Mouse (Mus musculus) erythroblast, embryonic 14.5 days (primary cell): ENCODE results near the gene Edn1. TPM values are rescaled to one million over a fixed set of nuclear protein-coding genes. Genes with fewer than 3 reads are reported as not detected.

Experiments used
- H3K27me3 ChIP-seq: 2 replicates; pipeline ENCODE4 v1.6.1; 2012; ENCODE audit warnings: inconsistent platforms; ENCODE audit not compliant: control insufficient read depth
- H3K36me3 ChIP-seq: 2 replicates; pipeline ENCODE4 v1.6.1; 2012; ENCODE audit warnings: mild to moderate bottlenecking, inconsistent platforms; ENCODE audit not compliant: control insufficient read depth
- H3K4me1 ChIP-seq: 2 replicates; pipeline ENCODE4 v1.6.1; 2012; ENCODE audit warnings: inconsistent platforms; ENCODE audit not compliant: control insufficient read depth
- H3K4me3 ChIP-seq: replicated peaks from 2 replicates; pipeline ENCODE3; 2012; ENCODE audit warnings: moderate library complexity, mild to moderate bottlenecking, inconsistent platforms
- H3K9me3 ChIP-seq: 2 replicates; pipeline ENCODE4 v1.6.1; 2012; ENCODE audit warnings: low read length, inconsistent platforms, mixed read lengths; ENCODE audit not compliant: control insufficient read depth
- GATA1 ChIP-seq: IDR thresholded peaks from 2 replicates; pipeline ENCODE4 v1.6.1; 2012; ENCODE audit warnings: low read length, inconsistent platforms, mixed read lengths
- TAL1 ChIP-seq: IDR thresholded peaks from 3 replicates; pipeline ENCODE4 v1.6.1; 2012; ENCODE audit warnings: low read length, inconsistent platforms, mixed read lengths
- polyA plus RNA-seq: library from polyadenylated mRNA; stranded (reverse); fragments of >175 nt; gene quantifications from 2 replicates; pipeline ENCODE4 v1.2.3, GENCODE M21; 2012

Gene Edn1
- polyA plus RNA-seq, 1 experiment = not detected

- no peaks in the 10 kb centered on the region for H3K4me1 ChIP-seq
- no peaks in the 10 kb centered on the region for H3K36me3 ChIP-seq
- no peak for TF ChIP-seq GATA1
- TF ChIP-seq TAL1 = no peak
- H3K4me3 ChIP-seq = no peak overlapping the region
- H3K27me3 ChIP-seq = no peaks in the 10 kb centered on the region
- H3K9me3 ChIP-seq = no peaks in the 10 kb centered on the region
Observed at GRCm38 (mm10) chr13:42286768-42287167, 14.5 kb upstream of the Edn1 start.

- Histone ChIP-seq H3K27me3 (no peaks in the 10 kb centered on the region), H3K9me3 (no peaks in the 10 kb centered on the region), H3K4me1 (no peaks in the 10 kb centered on the region), H3K4me3 (no peak overlapping the region), H3K36me3 (no peaks in the 10 kb centered on the region)
- no peak for TF ChIP-seq TAL1
- TF ChIP-seq GATA1 = no peak
Observed at GRCm38 (mm10) chr13:42292593-42292992, 8.7 kb upstream of the Edn1 start.

GRCm38 (mm10) chr13:42298302-42298701 is 3.0 kb upstream of the Edn1 start:
- H3K4me3 ChIP-seq = no peak overlapping the region
- H3K27me3 ChIP-seq = peaks cover 37% of the 10 kb centered on the region
- TF ChIP-seq GATA1 = no peak
- TF ChIP-seq TAL1 = no peak
- H3K9me3 ChIP-seq = no peaks in the 10 kb centered on the region
- H3K36me3 ChIP-seq = no peaks in the 10 kb centered on the region
- no peaks in the 10 kb centered on the region for H3K4me1 ChIP-seq

GRCm38 (mm10) chr13:42298766-42299165 is 2.5 kb upstream of the Edn1 start:
- H3K9me3 ChIP-seq = no peaks in the 10 kb centered on the region
- no peaks in the 10 kb centered on the region for H3K36me3 ChIP-seq
- no peaks in the 10 kb centered on the region for H3K4me1 ChIP-seq
- no peak overlapping the region for H3K4me3 ChIP-seq
- H3K27me3 ChIP-seq = peaks cover 42% of the 10 kb centered on the region
- TF ChIP-seq GATA1 (no peak), TAL1 (no peak)

- Histone ChIP-seq H3K4me3 (no peak overlapping the region), H3K27me3 (peaks cover 47% of the 10 kb centered on the region), H3K36me3 (no peaks in the 10 kb centered on the region), H3K4me1 (no peaks in the 10 kb centered on the region), H3K9me3 (no peaks in the 10 kb centered on the region)
- TF ChIP-seq GATA1 = no peak
- TF ChIP-seq TAL1 = no peak
Observed at GRCm38 (mm10) chr13:42300567-42300966, 709 bp upstream of the Edn1 start.

GRCm38 (mm10) chr13:42301961-42302861 is 935 bp downstream of the Edn1 start:
- Histone ChIP-seq H3K9me3 (no peaks in the 10 kb centered on the region), H3K27me3 (peaks cover 47% of the 10 kb centered on the region), H3K4me1 (no peaks in the 10 kb centered on the region), H3K36me3 (no peaks in the 10 kb centered on the region), H3K4me3 (no peak overlapping the region)
- TF ChIP-seq TAL1 = no peak
- TF ChIP-seq GATA1 = no peak

GRCm38 (mm10) chr13:42303180-42303929 is 2.1 kb downstream of the Edn1 start:
- TF ChIP-seq GATA1 = no peak
- no peak for TF ChIP-seq TAL1
- no peaks in the 10 kb centered on the region for H3K36me3 ChIP-seq
- no peaks in the 10 kb centered on the region for H3K4me1 ChIP-seq
- H3K9me3 ChIP-seq = no peaks in the 10 kb centered on the region
- peaks cover 47% of the 10 kb centered on the region for H3K27me3 ChIP-seq
- no peak overlapping the region for H3K4me3 ChIP-seq

GRCm38 (mm10) chr13:42304139-42304538 is 2.9 kb downstream of the Edn1 start:
- H3K27me3 ChIP-seq = peaks cover 47% of the 10 kb centered on the region
- TF ChIP-seq TAL1 (no peak), GATA1 (no peak)

More at GRCm38 (mm10) chr13:42304139-42304538, 2.9 kb downstream of the Edn1 start:
- H3K4me3 ChIP-seq = no peak overlapping the region
- H3K9me3 ChIP-seq = no peaks in the 10 kb centered on the region
- H3K4me1 ChIP-seq = no peaks in the 10 kb centered on the region
- H3K36me3 ChIP-seq = no peaks in the 10 kb centered on the region
